Mouse (Mus musculus) midbrain, embryonic 16.5 days (tissue): ENCODE measurements around the gene Reps1. TPM values are rescaled to one million over a fixed set of nuclear protein-coding genes. Genes with fewer than 3 reads are reported as not detected.

ENCODE experiments used
- ATAC-seq: fragments of 200-750 bp; cut with Nextera tagmentation; 2 replicates; pipeline ENCODE4 v1.8.0; 2017; ENCODE audit warnings: moderate TSS enrichment
- H3K27ac ChIP-seq: fragments of 300-500 bp; sonication (generic); 2 replicates; pipeline ENCODE4 v1.5.1; 2014; ENCODE audit warnings: mild to moderate bottlenecking, low read length, mixed read lengths
- H3K27me3 ChIP-seq: fragments of 300-500 bp; sonication (generic); 2 replicates; pipeline ENCODE4 v1.6.1; 2014; ENCODE audit warnings: low read depth, low read length, mixed read lengths; ENCODE audit not compliant: control insufficient read depth, insufficient read depth
- H3K36me3 ChIP-seq: fragments of 300-500 bp; sonication (generic); 2 replicates; pipeline ENCODE4 v1.6.1; 2014; ENCODE audit warnings: mild to moderate bottlenecking, low read length, moderate library complexity, mixed read lengths; ENCODE audit not compliant: control insufficient read depth, insufficient read depth
- H3K4me1 ChIP-seq: fragments of 300-500 bp; sonication (generic); 2 replicates; pipeline ENCODE4 v1.6.1; 2014; ENCODE audit warnings: mild to moderate bottlenecking, low read length, mixed read lengths; ENCODE audit not compliant: control insufficient read depth, insufficient read depth
- H3K4me2 ChIP-seq: fragments of 300-500 bp; sonication (generic); 2 replicates; pipeline ENCODE4 v1.6.1; 2014; ENCODE audit warnings: mild to moderate bottlenecking, low read length, mixed read lengths
- H3K4me3 ChIP-seq: fragments of 300-500 bp; sonication (generic); 2 replicates; pipeline ENCODE4 v1.5.1; 2014; ENCODE audit warnings: low read depth, mild to moderate bottlenecking, low read length, moderate library complexity, mixed read lengths
- H3K9ac ChIP-seq: fragments of 300-500 bp; sonication (generic); 2 replicates; pipeline ENCODE4 v1.6.1; 2014; ENCODE audit warnings: low read depth, low read length, mixed read lengths
- H3K9me3 ChIP-seq: fragments of 300-500 bp; sonication (generic); replicated peaks from 2 replicates; pipeline ENCODE4 v1.6.1; 2014; ENCODE audit warnings: mild to moderate bottlenecking, low read length, mixed read lengths; ENCODE audit not compliant: control insufficient read depth, poor library complexity, severe bottlenecking
- WGBS: fragments of 180-500 bp; shearing (Covaris S2); extraction: QIAGEN DNeasy Blood & Tissue Kit; methylation state at CpG from one replicate; pipeline ENCODE4 v1.1.7; 2014; 5-methylcytosine and 5-hydroxymethylcytosine counted together
- polyA plus RNA-seq: library from polyadenylated mRNA; unstranded; fragments of >200 nt; fragmentation: Nextera tagmentation; extraction: Ambion mirVana; gene quantifications from 2 replicates; pipeline ENCODE4 v1.2.1, GENCODE M21; 2015

Gene Reps1
- polyA plus RNA-seq, 1 experiment from 2014 or later = 16.1 TPM

DNA sequence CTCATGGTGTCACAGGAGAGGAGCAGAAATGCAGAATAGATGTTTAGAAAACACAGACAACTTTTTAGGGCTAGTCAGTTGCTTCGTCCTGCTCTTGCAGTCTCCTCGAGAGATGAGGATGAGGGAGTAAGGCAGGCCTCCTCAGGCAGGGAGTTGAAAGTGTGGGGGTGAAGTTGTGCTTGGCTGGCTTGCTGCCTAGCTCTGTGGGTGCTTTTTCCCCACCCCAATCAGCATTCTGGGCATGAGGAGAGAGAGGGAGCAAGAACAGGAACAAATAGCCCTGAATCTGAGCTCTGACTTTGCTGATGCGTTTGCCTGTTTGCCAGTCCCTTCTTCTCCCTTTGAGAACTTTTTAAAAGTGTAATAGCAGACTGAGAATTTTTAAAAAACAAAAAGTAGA lies 14.5 kb downstream of the Reps1 start:
- H3K9ac ChIP-seq = no peak overlapping the region
- no peaks in the 10 kb centered on the region for H3K27me3 ChIP-seq
- peaks cover 11% of the 10 kb centered on the region for H3K4me1 ChIP-seq
- WGBS = 73% methylated on average over 3 of the region's 3 CpGs
- H3K9me3 ChIP-seq = no peaks in the 10 kb centered on the region
- no peak for ATAC-seq
- no peaks in the 10 kb centered on the region for H3K36me3 ChIP-seq
- H3K4me3 ChIP-seq = no peak overlapping the region
- H3K27ac ChIP-seq = no peak overlapping the region; the same call in 1 of the 2 replicates
- H3K4me2 ChIP-seq = no peak overlapping the region

DNA sequence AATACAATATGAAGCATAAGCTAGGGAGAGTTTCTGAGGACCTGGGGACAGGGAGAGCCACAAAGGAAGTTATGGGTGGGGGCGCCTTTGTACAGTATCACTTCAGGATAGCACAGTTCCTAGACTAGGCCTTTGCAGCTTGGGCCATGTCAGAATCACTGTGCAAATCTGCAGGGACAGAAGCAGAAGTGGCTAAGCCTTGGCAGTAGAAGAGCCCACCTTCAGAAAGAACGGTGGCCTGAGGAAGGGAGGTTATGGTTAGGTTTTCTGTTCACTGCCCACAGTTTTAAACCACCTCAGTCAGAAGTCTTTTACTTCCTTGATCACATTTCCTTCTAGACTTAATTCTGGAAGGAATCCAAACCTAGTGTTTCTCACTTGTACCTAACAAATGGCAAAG lies 15.0 kb downstream of the Reps1 start:
- H3K36me3 ChIP-seq = no peaks in the 10 kb centered on the region
- WGBS = 94% methylated on average over 2 of the region's 2 CpGs
- peak overlapping the region; percentile 29; the same call in 1 of the 2 replicates for H3K27ac ChIP-seq
- H3K4me1 ChIP-seq = peaks cover 11% of the 10 kb centered on the region
- H3K4me3 ChIP-seq = no peak overlapping the region
- no peak overlapping the region for H3K4me2 ChIP-seq
- no peaks in the 10 kb centered on the region for H3K9me3 ChIP-seq
- H3K27me3 ChIP-seq = no peaks in the 10 kb centered on the region
- ATAC-seq = no peak
- no peak overlapping the region for H3K9ac ChIP-seq

DNA sequence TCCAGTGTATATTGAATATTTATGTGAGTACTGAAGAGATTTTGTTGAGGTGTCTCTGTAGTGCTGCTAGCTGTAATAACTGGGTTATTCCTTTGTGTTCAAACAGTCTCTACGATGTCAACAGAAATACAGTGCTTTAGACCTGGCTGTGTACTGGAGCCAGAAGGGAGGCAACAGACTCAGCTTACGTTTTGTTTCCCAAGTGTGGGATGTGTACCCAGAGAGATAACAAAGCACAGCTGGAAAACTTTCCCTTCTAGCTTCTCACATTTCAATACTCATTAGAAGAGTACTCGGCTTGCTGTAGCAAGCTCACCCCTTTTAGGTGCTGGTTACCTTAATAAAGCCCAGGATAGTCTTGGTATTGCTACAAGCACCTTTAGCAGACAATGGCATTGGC lies 17.2 kb downstream of the Reps1 start:
- 77% methylated on average over 3 of the region's 3 CpGs for WGBS
- no peak overlapping the region for H3K9ac ChIP-seq
- no peak for ATAC-seq

DNA sequence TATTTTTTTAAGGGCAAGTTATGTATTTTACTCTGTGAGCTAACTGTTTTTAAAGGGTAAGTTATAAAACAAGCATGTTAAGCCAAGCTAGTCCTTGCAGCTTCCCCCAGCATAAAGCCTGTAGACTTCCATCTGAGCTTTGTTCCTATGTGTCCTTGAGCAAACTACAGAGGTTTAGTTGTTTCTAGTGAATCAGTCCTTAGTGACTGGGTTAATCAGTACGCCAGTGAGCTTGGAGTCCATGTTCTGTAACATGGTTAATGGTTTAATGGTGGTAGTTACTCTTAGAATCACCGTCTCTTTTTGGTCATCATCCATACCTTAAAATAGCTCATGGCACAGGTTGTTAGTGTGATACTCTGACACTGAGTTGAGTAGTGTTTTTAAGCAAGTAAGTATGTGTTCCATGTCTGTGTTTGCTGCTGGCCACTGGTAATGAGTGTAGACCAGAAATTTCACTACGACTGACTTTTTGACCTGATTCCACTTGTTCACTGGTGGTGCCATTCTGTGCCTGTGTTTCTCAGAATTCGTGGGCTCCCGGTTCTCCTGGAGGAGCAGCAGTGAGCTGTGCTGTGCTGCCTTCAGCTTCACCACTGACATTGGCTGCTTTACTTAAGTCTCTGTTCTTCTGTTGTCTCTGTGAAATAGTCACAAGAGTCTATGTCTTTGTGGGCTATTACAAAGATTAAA lies 18.9 kb downstream of the Reps1 start:
- H3K27ac ChIP-seq = no peak overlapping the region
- WGBS = 86% methylated on average over 5 of the region's 5 CpGs
- no peak overlapping the region for H3K9ac ChIP-seq
- ATAC-seq = no peak
- no peak overlapping the region for H3K4me3 ChIP-seq
- H3K36me3 ChIP-seq = no peaks in the 10 kb centered on the region
- no peaks in the 10 kb centered on the region for H3K9me3 ChIP-seq
- peaks cover 3% of the 10 kb centered on the region; the same call in 1 of the 2 replicates for H3K4me1 ChIP-seq
- no peaks in the 10 kb centered on the region for H3K27me3 ChIP-seq
- H3K4me2 ChIP-seq = no peak overlapping the region

More for the DNA sequence above, 17.2 kb downstream of the Reps1 start:
- Histone ChIP-seq H3K9me3 (no peaks in the 10 kb centered on the region), H3K36me3 (no peaks in the 10 kb centered on the region), H3K27me3 (no peaks in the 10 kb centered on the region), H3K4me3 (no peak overlapping the region), H3K4me1 (peaks cover 6% of the 10 kb centered on the region), H3K4me2 (no peak overlapping the region), H3K27ac (no peak overlapping the region)

GRCm38 (mm10) chr10:18075845-18076244 lies 20.2 kb downstream of the Reps1 start:
- Histone ChIP-seq H3K4me3 (no peak overlapping the region), H3K9ac (no peak overlapping the region), H3K4me2 (no peak overlapping the region), H3K27ac (no peak overlapping the region), H3K36me3 (no peaks in the 10 kb centered on the region), H3K27me3 (no peaks in the 10 kb centered on the region), H3K4me1 (peaks cover 2% of the 10 kb centered on the region), H3K9me3 (no peaks in the 10 kb centered on the region)
- WGBS = 98% methylated on average over 6 of the region's 6 CpGs
- ATAC-seq = no peak

DNA sequence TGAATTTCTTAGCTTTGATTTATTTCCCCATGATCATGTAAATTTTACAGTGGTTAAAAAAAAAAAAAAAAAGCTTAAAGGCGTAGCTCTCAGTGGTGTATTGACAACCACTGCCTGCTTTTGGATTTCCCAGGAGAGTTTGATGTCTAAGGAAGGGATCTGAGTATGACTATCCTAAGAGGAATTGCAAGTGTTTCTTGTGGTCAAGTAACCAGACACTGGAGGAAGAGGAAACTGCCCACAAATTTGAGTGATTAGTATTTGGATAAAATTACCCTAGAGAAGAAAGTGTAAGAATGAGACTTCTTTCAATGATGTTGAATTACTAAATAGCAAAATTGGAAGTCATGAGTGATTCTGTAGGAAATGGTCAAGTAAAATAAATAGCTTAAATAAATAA lies 25.9 kb downstream of the Reps1 start:
- H3K27ac ChIP-seq = no peak overlapping the region
- H3K9ac ChIP-seq = no peak overlapping the region
- no peak overlapping the region for H3K4me2 ChIP-seq
- peaks cover 5% of the 10 kb centered on the region for H3K4me1 ChIP-seq
- no peak overlapping the region for H3K4me3 ChIP-seq
- no peaks in the 10 kb centered on the region for H3K9me3 ChIP-seq
- 63% methylated on average over 1 of the region's 1 CpGs for WGBS
- H3K36me3 ChIP-seq = peaks cover 2% of the 10 kb centered on the region; the same call in 1 of the 2 replicates
- H3K27me3 ChIP-seq = no peaks in the 10 kb centered on the region
- ATAC-seq = no peak

DNA sequence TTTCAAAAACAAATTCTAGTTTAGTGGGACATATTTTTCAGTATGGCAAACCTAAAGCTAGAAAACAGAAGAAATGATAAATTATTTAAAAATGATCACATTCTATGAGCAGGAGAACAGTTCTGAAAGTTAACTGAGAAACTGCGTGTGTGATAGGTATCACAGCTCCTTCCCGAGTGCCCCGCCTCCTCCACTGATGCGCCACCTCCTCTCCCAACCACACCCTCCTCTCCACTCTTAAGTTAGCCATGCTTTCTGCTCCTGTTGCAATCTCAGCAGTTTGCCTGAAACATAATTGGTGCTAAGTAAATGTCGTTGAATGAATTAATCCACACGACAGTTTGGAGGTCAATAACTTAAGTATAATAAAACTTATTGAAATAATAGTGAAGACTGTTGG lies 27.1 kb downstream of the Reps1 start:
- Histone ChIP-seq H3K9ac (no peak overlapping the region), H3K9me3 (no peaks in the 10 kb centered on the region), H3K36me3 (peaks cover 2% of the 10 kb centered on the region; the same call in 1 of the 2 replicates), H3K4me3 (no peak overlapping the region), H3K4me2 (no peak overlapping the region), H3K27me3 (no peaks in the 10 kb centered on the region), H3K27ac (no peak overlapping the region), H3K4me1 (peaks cover 5% of the 10 kb centered on the region)
- 92% methylated on average over 6 of the region's 6 CpGs for WGBS
- no peak for ATAC-seq

- H3K36me3 ChIP-seq = peaks cover 8% of the 10 kb centered on the region
- no peaks in the 10 kb centered on the region for H3K4me1 ChIP-seq
- H3K9me3 ChIP-seq = no peaks in the 10 kb centered on the region
- no peak overlapping the region for H3K4me2 ChIP-seq
- ATAC-seq = no peak
- no peak overlapping the region for H3K27ac ChIP-seq
- H3K9ac ChIP-seq = no peak overlapping the region
- H3K27me3 ChIP-seq = no peaks in the 10 kb centered on the region
- H3K4me3 ChIP-seq = no peak overlapping the region
Observed at GRCm38 (mm10) chr10:18090691-18091090, 35.0 kb downstream of the Reps1 start.

DNA sequence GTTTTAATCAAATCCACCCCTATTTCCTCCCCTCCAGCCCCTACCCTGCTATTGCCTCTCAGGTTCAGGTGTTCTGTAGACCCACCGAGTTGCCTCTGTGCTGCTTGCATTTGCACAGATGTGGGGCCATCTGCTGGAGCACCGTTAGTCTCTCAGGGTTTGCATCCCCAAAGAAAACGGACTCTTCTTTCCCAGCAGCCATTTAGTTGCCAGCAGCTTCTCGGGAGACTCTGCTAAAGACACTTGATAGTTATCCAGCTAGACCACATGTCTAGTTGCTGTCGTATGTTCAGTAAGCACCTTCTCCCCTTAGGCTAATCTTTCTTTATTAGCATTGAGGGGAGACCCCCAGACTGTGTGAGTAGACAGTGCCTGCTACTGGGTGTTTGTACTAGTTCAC lies 46.5 kb downstream of the Reps1 start:
- no peak overlapping the region for H3K4me3 ChIP-seq

More for the DNA sequence above, 46.5 kb downstream of the Reps1 start:
- 76% methylated on average over 5 of the region's 5 CpGs for WGBS
- Histone ChIP-seq H3K4me2 (no peak overlapping the region), H3K9ac (no peak overlapping the region), H3K36me3 (peaks cover 4% of the 10 kb centered on the region; the same call in 1 of the 2 replicates), H3K4me1 (no peaks in the 10 kb centered on the region), H3K9me3 (no peaks in the 10 kb centered on the region), H3K27me3 (no peaks in the 10 kb centered on the region), H3K27ac (no peak overlapping the region)
- ATAC-seq = no peak
